Mouse (Mus musculus) forebrain, postnatal 0 days (tissue): ENCODE data around the gene Ddx41. TPM values are rescaled to one million over a fixed set of nuclear protein-coding genes. Genes with fewer than 3 reads are reported as not detected.
"Not testable (repeated sequence)": the region's sequence is repeated elsewhere in the genome, so short reads cannot be mapped to it uniquely, and the experiment has no call there.

ENCODE experiments used
- ATAC-seq: fragments of 200-750 bp; cut with Nextera tagmentation; 2 replicates; pipeline ENCODE4 v1.8.0; 2017; ENCODE audit warnings: mild to moderate bottlenecking, moderate library complexity
- DNase-seq: peaks from one replicate; pipeline ENCODE4 v3.0.0-alpha.2; 2015
- H3K27ac ChIP-seq: fragments of 300-500 bp; sonication (generic); 2 replicates; pipeline ENCODE4 v1.5.1; 2014; ENCODE audit warnings: low read depth, mild to moderate bottlenecking, antibody characterized with exemption, low read length, moderate library complexity, mixed read lengths
- H3K27me3 ChIP-seq: fragments of 300-500 bp; sonication (generic); 2 replicates; pipeline ENCODE4 v1.6.1; 2014; ENCODE audit warnings: mild to moderate bottlenecking, low read length, mixed read lengths; ENCODE audit not compliant: insufficient read depth
- H3K36me3 ChIP-seq: fragments of 300-500 bp; sonication (generic); 2 replicates; pipeline ENCODE4 v1.6.1; 2014; ENCODE audit warnings: mild to moderate bottlenecking, moderate library complexity; ENCODE audit not compliant: insufficient read depth
- H3K4me1 ChIP-seq: fragments of 300-500 bp; sonication (generic); 2 replicates; pipeline ENCODE4 v1.6.1; 2014; ENCODE audit warnings: antibody characterized with exemption; ENCODE audit not compliant: insufficient read depth
- H3K4me2 ChIP-seq: fragments of 300-500 bp; sonication (generic); 2 replicates; pipeline ENCODE4 v1.6.1; 2014; ENCODE audit warnings: low read depth, mild to moderate bottlenecking, moderate library complexity
- H3K4me3 ChIP-seq: fragments of 300-500 bp; sonication (generic); 2 replicates; pipeline ENCODE4 v1.5.1; 2014; ENCODE audit warnings: low read depth, low read length, mixed read lengths
- H3K9ac ChIP-seq: fragments of 300-500 bp; sonication (generic); 2 replicates; pipeline ENCODE4 v1.6.1; 2014; ENCODE audit warnings: mild to moderate bottlenecking
- H3K9me3 ChIP-seq: fragments of 300-500 bp; sonication (generic); 2 replicates; pipeline ENCODE4 v1.6.1; 2016; ENCODE audit warnings: low read length
- CTCF ChIP-seq: sonication (generic); IDR thresholded peaks from 2 replicates; pipeline ENCODE4 v1.5.1; 2016; ENCODE audit warnings: antibody characterized with exemption, control low read depth, low read depth
- WGBS: fragments of 180-500 bp; shearing (Covaris S2); extraction: QIAGEN DNeasy Blood & Tissue Kit; methylation state at CpG from one replicate; pipeline ENCODE4 v1.1.7; 2014; 5-methylcytosine and 5-hydroxymethylcytosine counted together
- polyA plus RNA-seq: library from polyadenylated mRNA; unstranded; fragments of >200 nt; fragmentation: Nextera tagmentation; extraction: Ambion mirVana; gene quantifications from 2 replicates; pipeline ENCODE4 v1.2.1, GENCODE M21; 2015
- total RNA-seq: library from RNA; depleted of rRNA; stranded (reverse); fragments of >200 nt; gene quantifications from 2 replicates; pipeline ENCODE4 v1.2.3, GENCODE M21; 2014

Ddx41 gene
- total and polyA plus RNA-seq, 2 experiments from 2014 or later: 46.1 to 69.6 TPM

GRCm38 (mm10) chr13:55571027-55571751 lies 34.7 kb upstream of the Ddx41 start, which contains the start of gene Fam193b:
Fam193b (minus strand) TSS chr13:55571120.
- H3K27me3 ChIP-seq: no peaks in the 10 kb centered on the region
- TF ChIP-seq CTCF: no peak
- WGBS: 2% methylated on average over 39 of the region's 47 CpGs
- H3K4me2 ChIP-seq: peak within 1 kb of the TSS; percentile 66
- H3K4me3 ChIP-seq: peak within 1 kb of the TSS; percentile 89
- peaks cover 12% of the 10 kb centered on the region for H3K4me1 ChIP-seq
- no peaks in the 10 kb centered on the region; the same call in 1 of the 2 replicates for H3K36me3 ChIP-seq
- H3K9me3 ChIP-seq: no peaks in the 10 kb centered on the region
- ATAC-seq: peak; percentile 93
- peak within 1 kb of the TSS; percentile 93 for H3K9ac ChIP-seq
- DNase-seq: peak; percentile 94
- peak within 1 kb of the TSS; percentile 89 for H3K27ac ChIP-seq

- Histone ChIP-seq H3K4me1 (peaks cover 12% of the 10 kb centered on the region), H3K4me2 (peak overlapping the region; percentile 66), H3K4me3 (peak overlapping the region; percentile 89), H3K27me3 (no peaks in the 10 kb centered on the region), H3K9me3 (no peaks in the 10 kb centered on the region), H3K27ac (peak overlapping the region; percentile 89), H3K9ac (peak overlapping the region; percentile 93), H3K36me3 (peaks cover 2% of the 10 kb centered on the region; the same call in 1 of the 2 replicates)
- DNase-seq: peak; percentile 49
- TF ChIP-seq CTCF: no peak
- WGBS: 2% methylated on average over 47 of the region's 47 CpGs
- ATAC-seq: peak; percentile 74
These were observed 34.0 kb upstream of the Ddx41 start for GRCm38 (mm10) chr13:55570286-55570973.

GRCm38 (mm10) chr13:55569726-55570285 lies 33.3 kb upstream of the Ddx41 start:
- Histone ChIP-seq H3K36me3 (peaks cover 3% of the 10 kb centered on the region; the same call in 1 of the 2 replicates), H3K27ac (peak overlapping the region; percentile 89), H3K27me3 (no peaks in the 10 kb centered on the region), H3K9me3 (no peaks in the 10 kb centered on the region), H3K4me3 (peak overlapping the region; percentile 89), H3K9ac (peak overlapping the region; percentile 93), H3K4me2 (peak overlapping the region; percentile 66), H3K4me1 (peaks cover 12% of the 10 kb centered on the region)
- peak; percentile 40 for ATAC-seq
- peak; percentile 29 for DNase-seq
- TF ChIP-seq CTCF: 0 out of 2 replicates have a peak, but pooled peaks have one; percentile 28
- WGBS: 4% methylated on average over 16 of the region's 16 CpGs

- not testable (repeated sequence) for H3K4me3 ChIP-seq, H3K36me3 ChIP-seq, ATAC-seq, H3K9ac ChIP-seq, H3K4me2 ChIP-seq, H3K9me3 ChIP-seq, H3K27me3 ChIP-seq, DNase-seq, H3K27ac ChIP-seq
- WGBS: 94% methylated on average over 4 of the region's 4 CpGs
- H3K4me1 ChIP-seq: peaks cover 12% of the 10 kb centered on the region
These were observed 32.1 kb upstream of the Ddx41 start for GRCm38 (mm10) chr13:55568524-55568923.

- Histone ChIP-seq H3K27me3 (no peaks in the 10 kb centered on the region), H3K27ac (no peak overlapping the region), H3K4me3 (no peak overlapping the region), H3K4me2 (no peak overlapping the region), H3K9ac (no peak overlapping the region), H3K36me3 (peaks cover 3% of the 10 kb centered on the region; the same call in 1 of the 2 replicates), H3K9me3 (no peaks in the 10 kb centered on the region), H3K4me1 (peaks cover 12% of the 10 kb centered on the region)
- TF ChIP-seq CTCF: no peak
- 89% methylated on average over 2 of the region's 2 CpGs for WGBS
- DNase-seq (no peak), ATAC-seq (no peak)
These were observed 31.5 kb upstream of the Ddx41 start for GRCm38 (mm10) chr13:55567949-55568348.

- Histone ChIP-seq H3K27me3 (no peaks in the 10 kb centered on the region), H3K36me3 (peaks cover 3% of the 10 kb centered on the region; the same call in 1 of the 2 replicates), H3K9ac (no peak overlapping the region), H3K4me1 (peaks cover 9% of the 10 kb centered on the region), H3K4me3 (no peak overlapping the region), H3K27ac (no peak overlapping the region), H3K4me2 (no peak overlapping the region), H3K9me3 (no peaks in the 10 kb centered on the region)
- DNase-seq: no peak
- ATAC-seq: no peak
- WGBS: 89% methylated on average over 6 of the region's 6 CpGs
- TF ChIP-seq CTCF: no peak
These were observed 30.5 kb upstream of the Ddx41 start for GRCm38 (mm10) chr13:55567001-55567400.
